Mouse (Mus musculus) small intestine, adult 2 months (tissue): ENCODE data around the gene Haghl.

Experiments
- CTCF ChIP-seq: fragments of 200-500 bp; IDR thresholded peaks from 2 replicates; pipeline ENCODE4 v1.5.1; 2012; ENCODE audit warnings: low read depth, mild to moderate bottlenecking, control low read depth, inconsistent platforms, low read length, moderate library complexity, mixed read lengths; ENCODE audit not compliant: insufficient replicate concordance, insufficient read length; ENCODE audit errors: extremely low read depth
- POLR2A ChIP-seq: fragments of 200-500 bp; IDR thresholded peaks from 2 replicates; pipeline ENCODE4 v1.6.1; 2012; ENCODE audit warnings: low read depth, mild to moderate bottlenecking, control low read depth, inconsistent platforms, low read length, moderate library complexity

GRCm38 (mm10) chr17:25825984-25826570 is 40.6 kb upstream of the Haghl start:
- no peak for TF ChIP-seq CTCF
- TF ChIP-seq POLR2A, result no peak
